Mouse (Mus musculus) hindbrain, postnatal 0 days (tissue): Measurements from ENCODE around the gene Psmf1. TPM values are rescaled to one million over a fixed set of nuclear protein-coding genes. Genes with fewer than 3 reads are reported as not detected.

Experiments used
- ATAC-seq: fragments of 200-750 bp; cut with Nextera tagmentation; 2 replicates; pipeline ENCODE4 v1.8.0; 2017; ENCODE audit warnings: mild to moderate bottlenecking, moderate TSS enrichment, moderate library complexity
- DNase-seq: peaks from one replicate; pipeline ENCODE4 v3.0.0-alpha.2; 2015; ENCODE audit warnings: low spot score
- H3K27ac ChIP-seq: fragments of 300-500 bp; sonication (generic); 2 replicates; pipeline ENCODE4 v1.5.1; 2014; ENCODE audit warnings: mild to moderate bottlenecking
- H3K27me3 ChIP-seq: fragments of 300-500 bp; sonication (generic); 2 replicates; pipeline ENCODE4 v1.6.1; 2014; ENCODE audit warnings: low read length, mixed read lengths; ENCODE audit not compliant: insufficient read depth
- H3K36me3 ChIP-seq: fragments of 300-500 bp; sonication (generic); 2 replicates; pipeline ENCODE4 v1.6.1; 2014; ENCODE audit warnings: low read length, mixed read lengths; ENCODE audit not compliant: insufficient read depth
- H3K4me1 ChIP-seq: fragments of 300-500 bp; sonication (generic); 2 replicates; pipeline ENCODE4 v1.6.1; 2014; ENCODE audit warnings: antibody characterized with exemption, low read length, mixed read lengths; ENCODE audit not compliant: insufficient read depth
- H3K4me2 ChIP-seq: fragments of 300-500 bp; sonication (generic); 2 replicates; pipeline ENCODE4 v1.6.1; 2014; ENCODE audit warnings: low read depth, mild to moderate bottlenecking, low read length, moderate library complexity, mixed read lengths
- H3K4me3 ChIP-seq: fragments of 300-500 bp; sonication (generic); 2 replicates; pipeline ENCODE4 v1.5.1; 2014; ENCODE audit warnings: low read length
- H3K9ac ChIP-seq: fragments of 300-500 bp; sonication (generic); replicated peaks from 2 replicates; pipeline ENCODE4 v1.6.1; 2014; ENCODE audit warnings: mild to moderate bottlenecking, low read length, moderate library complexity, mixed read lengths
- H3K9me3 ChIP-seq: fragments of 300-500 bp; sonication (generic); 2 replicates; pipeline ENCODE4 v1.6.1; 2016; ENCODE audit warnings: low read length, mixed read lengths
- CTCF ChIP-seq: IDR thresholded peaks from 2 replicates; pipeline ENCODE4 v1.5.1; 2016; ENCODE audit warnings: antibody characterized with exemption, control low read depth, low read depth
- WGBS: fragments of 180-500 bp; shearing (Covaris S2); extraction: QIAGEN DNeasy Blood & Tissue Kit; methylation state at CpG from one replicate; pipeline ENCODE4 v1.1.7; 2014; 5-methylcytosine and 5-hydroxymethylcytosine counted together
- polyA plus RNA-seq: library from polyadenylated mRNA; unstranded; fragments of >200 nt; fragmentation: Nextera tagmentation; extraction: Ambion mirVana; gene quantifications from 2 replicates; pipeline ENCODE4 v1.2.1, GENCODE M21; 2015
- total RNA-seq: library from RNA; depleted of rRNA; stranded (reverse); fragments of >200 nt; gene quantifications from 2 replicates; pipeline ENCODE4 v1.2.3, GENCODE M21; 2014

The Psmf1 gene
- total and polyA plus RNA-seq, 2 experiments from 2014 or later = 63.5 to 68.6 TPM

DNA sequence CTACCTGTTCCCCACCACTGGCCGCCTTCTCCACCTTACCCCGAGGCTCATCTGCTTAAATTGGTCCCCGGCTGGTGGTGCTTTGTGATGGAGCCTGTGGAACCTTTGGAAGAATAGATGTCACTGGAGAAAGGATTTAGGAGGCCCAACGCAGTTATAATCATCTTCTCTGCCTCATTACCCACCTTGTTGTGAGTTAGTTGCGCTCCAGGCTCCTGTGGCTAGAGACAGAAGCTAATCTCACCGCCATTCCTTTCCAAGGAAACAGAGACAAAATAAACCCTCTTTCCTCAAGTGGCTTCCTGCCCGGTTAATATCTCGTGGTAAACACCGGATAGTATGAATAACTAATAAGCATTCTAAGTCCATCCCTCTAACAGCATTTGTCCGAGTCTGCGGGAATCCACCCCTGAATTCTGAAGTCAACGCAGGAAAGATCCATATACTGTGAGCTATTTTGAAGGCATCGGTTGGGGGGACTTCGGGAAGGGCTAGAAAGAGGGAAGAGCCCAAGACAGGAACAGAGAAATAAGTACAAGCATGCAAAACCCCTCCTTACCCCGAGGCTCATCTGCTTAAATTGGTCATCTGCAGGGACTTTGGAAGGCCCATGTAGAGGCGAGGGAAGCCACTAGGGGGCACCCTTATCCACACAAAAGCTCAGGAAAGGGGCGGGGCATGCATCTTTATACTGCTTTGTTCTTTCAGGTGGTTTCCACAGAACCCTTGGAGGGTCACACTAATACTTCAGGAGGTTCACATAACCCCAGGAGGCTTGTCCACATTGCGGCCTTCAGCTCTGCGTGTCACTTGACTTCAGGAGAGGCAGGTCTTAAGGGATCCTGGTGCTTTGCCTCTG is 4.1 kb upstream of the Psmf1 start:
- ATAC-seq = peak; percentile 92
- Histone ChIP-seq H3K9me3 (no peaks in the 10 kb centered on the region), H3K4me2 (no peak overlapping the region), H3K9ac (0 out of 2 replicates have a peak overlapping the region, but pooled peaks have one; percentile 18), H3K4me1 (no peaks in the 10 kb centered on the region), H3K4me3 (0 out of 2 replicates have a peak overlapping the region, but pooled peaks have one; percentile 1), H3K27ac (peak overlapping the region; percentile 11; the same call in 1 of the 2 replicates), H3K36me3 (no peaks in the 10 kb centered on the region), H3K27me3 (no peaks in the 10 kb centered on the region)
- peak; percentile 92 for DNase-seq
- WGBS = 26% methylated on average over 19 of the region's 19 CpGs
- peak; percentile 89 for TF ChIP-seq CTCF

DNA sequence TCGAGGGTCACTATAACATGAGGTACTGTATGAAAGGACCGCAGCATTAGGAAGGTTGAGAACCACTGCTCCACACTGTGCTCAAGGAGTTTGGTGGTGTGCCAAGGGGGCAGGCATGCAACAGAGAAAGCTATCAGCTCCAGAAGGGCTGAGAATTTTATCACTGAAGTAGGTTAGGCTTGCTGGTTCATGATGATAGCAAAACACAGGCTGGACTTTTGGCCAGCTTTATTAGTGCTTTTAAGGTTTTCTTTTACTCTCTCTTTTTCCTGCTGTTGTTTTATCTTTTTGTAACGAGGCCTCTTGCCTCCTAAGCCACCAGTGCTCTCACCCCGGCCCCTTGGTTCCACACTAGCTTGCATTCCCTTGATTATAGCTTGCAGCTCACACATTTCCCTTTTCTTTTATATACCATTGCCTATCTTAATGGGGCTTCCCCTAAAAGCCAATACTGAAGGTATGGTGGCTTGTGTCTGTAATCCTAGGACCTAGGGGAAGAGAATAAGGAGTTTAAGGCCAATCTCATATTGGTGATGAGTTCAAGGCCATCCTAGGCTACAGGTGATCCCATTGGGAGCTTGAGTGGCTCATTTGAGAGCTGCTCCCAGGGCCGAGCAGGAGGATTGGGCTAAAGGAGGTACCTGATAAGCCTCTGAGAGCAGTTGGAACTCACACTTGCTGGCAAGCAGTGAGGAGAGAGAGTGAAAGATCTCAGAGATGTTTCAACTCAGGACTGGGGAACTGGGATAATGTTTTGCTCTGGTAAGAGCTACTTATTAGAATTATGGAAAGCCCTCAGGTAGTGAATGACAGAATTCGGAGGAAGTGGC is 921 bp downstream of the Psmf1 start:
- Histone ChIP-seq H3K4me2 (no peak overlapping the region), H3K36me3 (no peaks in the 10 kb centered on the region), H3K27ac (no peak overlapping the region), H3K4me1 (peaks cover 13% of the 10 kb centered on the region; the same call in 1 of the 2 replicates), H3K27me3 (no peaks in the 10 kb centered on the region), H3K9ac (no peak overlapping the region), H3K9me3 (no peaks in the 10 kb centered on the region), H3K4me3 (no peak overlapping the region)
- no peak for DNase-seq
- TF ChIP-seq CTCF = no peak
- WGBS = 62% methylated on average over 6 of the region's 6 CpGs
- ATAC-seq = no peak

DNA sequence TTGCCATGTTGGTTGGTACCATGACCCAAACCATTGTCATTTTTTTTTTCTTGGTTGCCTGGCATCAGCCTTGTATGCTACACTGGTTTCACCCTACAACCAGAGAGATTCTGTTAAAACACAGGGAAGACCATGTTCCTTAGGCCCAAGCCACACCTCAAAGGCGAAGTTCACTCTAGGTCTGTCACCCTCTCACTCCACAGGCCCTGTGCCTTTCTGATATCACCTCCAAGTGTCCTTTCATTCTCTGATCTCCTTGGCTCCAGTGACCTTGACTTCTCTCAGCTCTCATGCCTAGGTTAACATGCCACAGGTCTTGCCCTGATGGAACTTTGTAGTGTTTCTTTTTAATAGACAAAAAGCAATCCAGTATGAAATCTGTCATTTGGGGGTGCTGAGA is 1.9 kb downstream of the Psmf1 start:
- Histone ChIP-seq H3K4me1 (peaks cover 13% of the 10 kb centered on the region; the same call in 1 of the 2 replicates), H3K4me3 (no peak overlapping the region), H3K36me3 (no peaks in the 10 kb centered on the region), H3K4me2 (no peak overlapping the region), H3K27me3 (no peaks in the 10 kb centered on the region), H3K9ac (no peak overlapping the region), H3K27ac (no peak overlapping the region), H3K9me3 (no peaks in the 10 kb centered on the region)
- WGBS = 95% methylated on average over 1 of the region's 1 CpGs
- DNase-seq = no peak
- no peak for TF ChIP-seq CTCF
- ATAC-seq = no peak

DNA sequence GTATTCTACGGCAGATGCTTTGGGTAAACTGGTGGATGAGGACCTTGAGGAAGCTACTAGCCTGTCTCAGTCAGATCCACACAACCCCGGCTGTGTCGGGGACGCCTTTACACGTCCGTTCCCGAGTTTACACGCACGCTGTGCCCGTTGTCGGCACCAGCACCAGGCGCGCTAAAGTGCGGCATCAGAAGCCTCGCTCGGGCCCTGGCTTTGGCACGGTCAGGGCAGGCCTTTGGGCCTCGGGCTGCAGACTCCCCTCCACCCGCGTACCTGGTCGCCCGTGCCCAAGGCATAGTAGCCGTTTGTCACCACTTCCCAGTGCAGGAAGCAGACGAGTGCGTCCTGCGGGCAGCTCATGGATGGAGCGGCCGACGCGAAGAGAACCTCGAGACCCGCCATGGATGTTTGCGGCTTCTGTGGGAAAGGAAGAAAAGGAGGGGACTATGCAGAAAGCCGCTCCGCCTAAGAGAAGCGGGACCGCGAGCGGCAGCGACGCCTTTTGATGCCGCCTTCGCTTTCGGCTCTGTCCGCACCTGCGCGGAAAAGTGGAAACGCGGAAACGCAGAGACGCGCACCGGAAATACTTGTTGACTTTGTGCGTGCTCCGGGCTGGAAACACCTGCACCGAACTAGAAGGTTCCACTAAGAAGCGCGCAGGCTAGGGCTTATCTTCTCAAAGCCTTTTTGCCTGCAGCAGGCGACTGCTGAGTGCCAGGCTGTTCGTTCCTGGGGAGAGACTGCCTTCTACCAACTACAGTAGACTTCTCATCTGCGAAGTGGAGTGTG is 3.1 kb downstream of the Psmf1 start:
- Histone ChIP-seq H3K4me3 (peak overlapping the region; percentile 74), H3K4me2 (peak overlapping the region; percentile 82), H3K36me3 (no peaks in the 10 kb centered on the region), H3K4me1 (peaks cover 13% of the 10 kb centered on the region; the same call in 1 of the 2 replicates), H3K27me3 (no peaks in the 10 kb centered on the region), H3K27ac (peak overlapping the region; percentile 80), H3K9ac (peak overlapping the region; percentile 79), H3K9me3 (no peaks in the 10 kb centered on the region)
- under 1% methylated on average over 61 of the region's 61 CpGs for WGBS
- DNase-seq (peak; percentile 96), ATAC-seq (peak; percentile 95)
- TF ChIP-seq CTCF = no peak

DNA sequence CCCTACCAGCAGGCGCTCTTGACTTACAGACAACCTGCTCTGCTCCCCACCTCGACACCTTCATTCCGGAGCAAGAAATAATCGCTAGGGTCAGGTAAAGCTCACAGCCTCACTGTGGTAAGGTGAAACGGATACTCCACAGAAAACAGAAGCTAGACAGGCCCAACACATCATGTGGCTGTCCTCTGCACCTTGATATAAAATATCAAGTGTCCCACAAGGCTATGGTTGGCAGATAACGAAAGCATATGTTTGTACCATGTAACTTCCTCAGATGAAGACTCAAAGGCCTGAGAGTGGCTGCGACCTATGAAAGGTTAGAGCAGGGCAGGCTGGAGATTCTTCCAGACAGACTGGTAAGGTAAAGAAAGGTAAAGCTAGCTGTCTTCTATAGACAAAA is 4.5 kb downstream of the Psmf1 start:
- no peak for DNase-seq
- no peaks in the 10 kb centered on the region for H3K27me3 ChIP-seq
- WGBS = 91% methylated on average over 7 of the region's 7 CpGs
- H3K27ac ChIP-seq = no peak overlapping the region
- H3K4me2 ChIP-seq = peak overlapping the region; percentile 82; the same call in 1 of the 2 replicates
- H3K4me3 ChIP-seq = no peak overlapping the region
- peaks cover 10% of the 10 kb centered on the region; the same call in 1 of the 2 replicates for H3K36me3 ChIP-seq
- ATAC-seq = no peak
- no peak for TF ChIP-seq CTCF
- H3K9me3 ChIP-seq = no peaks in the 10 kb centered on the region
- peaks cover 13% of the 10 kb centered on the region; the same call in 1 of the 2 replicates for H3K4me1 ChIP-seq
- no peak overlapping the region for H3K9ac ChIP-seq

DNA sequence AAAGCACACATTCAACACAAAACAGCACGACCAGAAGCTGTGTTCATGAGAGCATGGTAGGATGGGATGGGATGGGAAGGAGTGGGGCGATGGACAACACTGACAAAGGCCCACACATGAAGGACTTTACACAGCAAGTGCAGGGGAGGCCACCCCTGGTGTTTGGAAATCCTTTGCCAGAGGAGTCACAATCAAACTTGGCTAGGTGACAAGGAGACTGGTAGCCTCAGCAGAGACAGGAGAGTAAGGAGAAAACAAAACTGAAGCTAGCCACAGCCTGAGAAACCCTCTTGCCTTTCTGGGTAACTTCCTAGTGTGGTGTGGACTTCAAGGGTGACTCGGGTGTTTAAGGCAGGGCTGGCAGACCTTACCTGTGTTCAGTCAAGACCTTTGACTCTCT is 4.9 kb downstream of the Psmf1 start:
- H3K9ac ChIP-seq = no peak overlapping the region
- H3K27ac ChIP-seq = no peak overlapping the region
- TF ChIP-seq CTCF = no peak
- ATAC-seq (no peak), DNase-seq (no peak)
- peaks cover 14% of the 10 kb centered on the region; the same call in 1 of the 2 replicates for H3K36me3 ChIP-seq
- H3K9me3 ChIP-seq = no peaks in the 10 kb centered on the region
- H3K4me3 ChIP-seq = no peak overlapping the region
- 82% methylated on average over 3 of the region's 3 CpGs for WGBS
- no peak overlapping the region for H3K4me2 ChIP-seq
- H3K4me1 ChIP-seq = peaks cover 13% of the 10 kb centered on the region; the same call in 1 of the 2 replicates
- no peaks in the 10 kb centered on the region for H3K27me3 ChIP-seq
